Mouse (Mus musculus) MEL-GATA-1-ER (cell line): ENCODE measurements around the gene Pdgfra.

Experiments used
- DNase-seq: peaks from one replicate; pipeline ENCODE4 v3.0.0-alpha.2; 2012; ENCODE audit warnings: low read depth; ENCODE audit errors: extremely low read depth

Gene Pdgfra

GRCm38 (mm10) chr5:75155741-75156553 lies 3.9 kb downstream of the Pdgfra start:
- DNase-seq = peak; percentile 47

- no peak for DNase-seq
Measured at GRCm38 (mm10) chr5:75156554-75157036, 4.5 kb downstream of the Pdgfra start.

GRCm38 (mm10) chr5:75157038-75157437 lies 4.9 kb downstream of the Pdgfra start:
- peak; percentile 65 for DNase-seq

- no peak for DNase-seq
Measured at GRCm38 (mm10) chr5:75160530-75161170, 8.6 kb downstream of the Pdgfra start.

GRCm38 (mm10) chr5:75161586-75161985 lies 9.5 kb downstream of the Pdgfra start:
- DNase-seq = no peak

GRCm38 (mm10) chr5:75163289-75163951 lies 11.3 kb downstream of the Pdgfra start:
- DNase-seq = no peak

GRCm38 (mm10) chr5:75164688-75165087 lies 12.6 kb downstream of the Pdgfra start:
- DNase-seq = no peak

GRCm38 (mm10) chr5:75169837-75170236 lies 17.7 kb downstream of the Pdgfra start:
- no peak for DNase-seq

- no peak for DNase-seq
Measured at GRCm38 (mm10) chr5:75171859-75172258, 19.8 kb downstream of the Pdgfra start.

GRCm38 (mm10) chr5:75179249-75179648 lies 27.2 kb downstream of the Pdgfra start:
- no peak for DNase-seq

- DNase-seq = no peak
Measured at GRCm38 (mm10) chr5:75179726-75180290, 27.7 kb downstream of the Pdgfra start.

GRCm38 (mm10) chr5:75183653-75184052 lies 31.6 kb downstream of the Pdgfra start:
- no peak for DNase-seq

- no peak for DNase-seq
Measured at GRCm38 (mm10) chr5:75184112-75184511, 32.0 kb downstream of the Pdgfra start.

- DNase-seq = no peak
Measured at GRCm38 (mm10) chr5:75184693-75185235, 32.7 kb downstream of the Pdgfra start.

GRCm38 (mm10) chr5:75185584-75185983 lies 33.5 kb downstream of the Pdgfra start:
- peak; percentile 4 for DNase-seq

- no peak for DNase-seq
Measured at GRCm38 (mm10) chr5:75189319-75189987, 37.4 kb downstream of the Pdgfra start.

- DNase-seq = no peak
Measured at GRCm38 (mm10) chr5:75193107-75193506, 41.0 kb downstream of the Pdgfra start.

- no peak for DNase-seq
Measured at GRCm38 (mm10) chr5:75198413-75198812, 46.3 kb downstream of the Pdgfra start.

- DNase-seq = no peak
Measured at GRCm38 (mm10) chr5:75199698-75200365, 47.7 kb downstream of the Pdgfra start.

- no peak for DNase-seq
Measured at GRCm38 (mm10) chr5:75200366-75200724, 48.3 kb downstream of the Pdgfra start.
